In the genomic region with DNA sequence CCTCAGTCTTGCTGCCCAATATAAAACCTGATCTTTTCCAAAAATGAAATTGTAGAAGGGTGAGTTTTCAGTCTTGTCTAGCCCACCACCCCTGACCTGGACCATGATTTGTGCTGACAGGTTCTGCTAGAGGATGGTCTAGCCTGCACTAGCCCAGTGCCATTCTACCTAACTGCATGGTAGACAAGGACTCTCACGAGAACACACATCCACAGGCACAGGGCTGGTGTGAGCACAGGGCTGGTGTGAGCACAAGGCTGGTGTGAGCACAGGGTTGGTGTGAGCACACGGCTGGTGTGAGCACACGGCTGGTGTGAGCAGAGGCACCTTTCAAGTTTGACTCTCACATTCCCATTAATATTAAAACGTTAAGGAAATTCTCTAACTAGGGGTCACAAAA, we compare ENCODE assay signal across 29 mouse cellular contexts. TPM values are rescaled to one million over a fixed set of nuclear protein-coding genes. Genes with fewer than 3 reads are reported as not detected.
"Had no signal": no experiment of that assay in that cellular context is flagged by ENCODE, and none has a peak within 500 bp of the region (broad histone marks: within the 10 kb centered on the region; RNA-seq: fewer than 3 reads in every experiment).

No protein-coding gene starts in this region.

- H3K36me3 ChIP-seq: heart, embryonic 12.5 days; hindbrain, embryonic 13.5 days; hindbrain, embryonic 15.5 days; limb, embryonic 13.5 days; limb, embryonic 15.5 days; liver, embryonic 12.5 days had no signal

- H3K4me3 ChIP-seq: heart, embryonic 12.5 days; hindbrain, embryonic 13.5 days; hindbrain, embryonic 15.5 days; limb, embryonic 13.5 days; limb, embryonic 15.5 days; liver, embryonic 12.5 days had no signal

- H3K4me1 ChIP-seq: heart, embryonic 12.5 days; hindbrain, embryonic 13.5 days; hindbrain, embryonic 15.5 days; limb, embryonic 13.5 days; limb, embryonic 15.5 days; liver, embryonic 12.5 days had no signal

- H3K27ac ChIP-seq: hindbrain, embryonic 13.5 days; hindbrain, embryonic 15.5 days; hindbrain, postnatal 0 days; limb, embryonic 13.5 days; limb, embryonic 15.5 days; liver, embryonic 12.5 days; liver, embryonic 14.5 days had no signal

- H3K9me3 ChIP-seq: heart, embryonic 12.5 days; hindbrain, embryonic 13.5 days; hindbrain, embryonic 15.5 days; limb, embryonic 13.5 days; limb, embryonic 15.5 days; liver, embryonic 12.5 days had no signal

- DNase-seq: gastrocnemius, postnatal 14 days; gastrocnemius, postnatal 36 days; heart, adult 18-20 months; heart, postnatal 10 days; kidney, adult 11 months; kidney, adult 2 months; kidney, postnatal 14 days; kidney, postnatal 36 days; layer of hippocampus, adult 9-11 months; layer of hippocampus, postnatal 36 days; left cerebral cortex, postnatal 4 days had no signal

- H3K27me3 ChIP-seq: hindbrain, embryonic 13.5 days; hindbrain, embryonic 15.5 days; limb, embryonic 13.5 days; limb, embryonic 15.5 days had no signal

RNA-seq across cellular contexts. Expression of a gene that starts 3.2 kb away (rescaled TPM):
- polyA plus RNA-seq: gonadal fat pad, adult 2 months; heart, embryonic 12.5 days; heart, embryonic 14.5 days; heart, embryonic 16.5 days; hindbrain, embryonic 11.5 days; hindbrain, embryonic 13.5 days; hindbrain, embryonic 15.5 days; hindbrain, postnatal 0 days; intestine, embryonic 16.5 days; kidney, adult 2 months; kidney, embryonic 14.5 days; kidney, embryonic 16.5 days; large intestine, adult 2 months; limb, embryonic 11.5 days; limb, embryonic 13.5 days; limb, embryonic 15.5 days; liver, adult 2 months; liver, embryonic 12.5 days; liver, embryonic 14.5 days had no signal

RNA-seq across cellular contexts. Expression of a gene that starts 58.3 kb away (rescaled TPM):
- polyA plus RNA-seq: heart, embryonic 12.5 days had no signal
